ENCODE assay signal across 24 mouse cellular contexts in the genomic region with DNA sequence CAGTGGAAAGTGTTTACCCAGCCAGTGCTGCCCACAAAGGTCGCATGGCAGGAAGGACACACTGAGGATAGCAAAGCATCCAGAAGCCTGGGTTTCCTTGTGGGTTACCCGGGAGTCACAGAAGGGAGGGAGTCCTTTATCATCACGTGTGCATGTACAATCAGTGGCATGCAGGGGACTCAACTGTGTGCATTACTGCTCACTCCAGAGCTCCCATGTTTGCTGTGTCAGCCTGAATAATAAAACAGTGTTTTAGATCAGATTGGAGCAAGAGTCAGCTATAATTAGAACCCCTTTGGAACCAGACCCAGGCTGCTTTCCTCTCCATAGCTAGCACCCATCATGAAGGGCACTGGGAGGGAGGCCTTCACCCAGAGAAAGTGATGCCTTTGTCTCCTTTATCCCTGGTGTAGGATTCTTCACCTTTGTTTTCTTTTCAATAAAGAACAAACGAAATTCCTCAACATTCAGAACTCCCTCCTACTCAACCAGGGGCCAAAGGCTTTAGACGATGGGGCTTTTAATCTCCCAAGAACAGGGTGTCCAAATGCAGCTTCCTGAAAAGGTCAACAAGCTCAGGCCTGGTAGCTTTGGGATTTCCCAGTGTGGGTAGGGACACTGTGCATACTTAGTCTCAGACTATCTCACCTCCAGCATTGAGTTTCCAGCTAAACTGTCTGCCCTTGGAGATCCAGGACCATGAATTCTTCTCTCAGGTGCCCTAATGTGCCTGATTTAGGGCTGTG.
A peak's percentile ranks its signal among the peaks of the same experiment; 100 is the strongest.
DNase-seq lines count a peak whose midpoint lies in the region; ATAC-seq and TF ChIP-seq lines count a peak whose summit lies in the region.
"Had no signal": no experiment of that assay in that cellular context is flagged by ENCODE, and none has a peak within 500 bp of the region (broad histone marks: within the 10 kb centered on the region; RNA-seq: fewer than 3 reads in every experiment).

No protein-coding gene starts in this region.

- no peak for TF ChIP-seq POLR2A in heart, adult 2 months (IDR thresholded peaks at IDR 0.05; ENCODE audit: insufficient read depth, low read depth, low read length)
- TF ChIP-seq POLR2A in liver, adult 2 months (IDR thresholded peaks at IDR 0.05; ENCODE audit: extremely low read depth, insufficient read depth, low read length) = no peak

- no peak overlapping the region for H3K4me2 ChIP-seq in liver, postnatal 0 days (ENCODE audit: low read depth, low read length)
- H3K4me2 ChIP-seq in heart, embryonic 14.5 days (ENCODE audit: low read length) = no peak overlapping the region
- no peak overlapping the region for H3K4me2 ChIP-seq in stomach, postnatal 0 days (replicated peaks; ENCODE audit: low read depth)
- no peak overlapping the region for H3K4me2 ChIP-seq in intestine, embryonic 15.5 days (replicated peaks)
- H3K4me2 ChIP-seq: embryonic facial prominence, embryonic 12.5 days; forebrain, embryonic 12.5 days; hindbrain, embryonic 13.5 days; limb, embryonic 12.5 days; liver, embryonic 12.5 days; midbrain, embryonic 11.5 days had no signal

- H3K9ac ChIP-seq in heart, adult 2 months (ENCODE audit: low read depth, low read length) = 0 out of 2 replicates have a peak overlapping the region, but pooled peaks have one; percentile 16
- H3K9ac ChIP-seq in liver, adult 2 months (ENCODE audit: low read depth, low read length) = no peak overlapping the region
- no peak overlapping the region for H3K9ac ChIP-seq in liver, postnatal 0 days (replicated peaks)
- H3K9ac ChIP-seq in heart, embryonic 14.5 days (ENCODE audit: low read length) = no peak overlapping the region; the same call in 1 of the 2 replicates
- H3K9ac ChIP-seq in stomach, postnatal 0 days (ENCODE audit: low read length) = no peak overlapping the region
- no peak overlapping the region for H3K9ac ChIP-seq in intestine, embryonic 15.5 days
- H3K9ac ChIP-seq: embryonic facial prominence, embryonic 12.5 days; forebrain, embryonic 12.5 days; hindbrain, embryonic 13.5 days; limb, embryonic 12.5 days; liver, embryonic 12.5 days had no signal

- H3K27me3 ChIP-seq in heart, adult 2 months (ENCODE audit: control insufficient read depth, insufficient read depth, low read length) = no peaks in the 10 kb centered on the region
- no peaks in the 10 kb centered on the region for H3K27me3 ChIP-seq in liver, adult 2 months (ENCODE audit: control insufficient read depth, insufficient read depth, low read length)
- no peaks in the 10 kb centered on the region for H3K27me3 ChIP-seq in liver, postnatal 0 days (ENCODE audit: insufficient read depth, low read length)
- H3K27me3 ChIP-seq in heart, embryonic 14.5 days (ENCODE audit: control insufficient read depth, insufficient read depth, low read length) = no peaks in the 10 kb centered on the region
- no peaks in the 10 kb centered on the region for H3K27me3 ChIP-seq in stomach, postnatal 0 days (ENCODE audit: control insufficient read depth, insufficient read depth, low read length)
- H3K27me3 ChIP-seq in intestine, embryonic 15.5 days (replicated peaks) = no peaks in the 10 kb centered on the region
- H3K27me3 ChIP-seq: embryonic facial prominence, embryonic 12.5 days; forebrain, embryonic 12.5 days; hindbrain, embryonic 13.5 days; limb, embryonic 12.5 days; liver, embryonic 12.5 days had no signal

- ATAC-seq in liver, postnatal 0 days = no peak
- ATAC-seq in heart, embryonic 14.5 days (ENCODE audit: insufficient number of reproducible peaks, insufficient read depth, low FRiP score, low read depth) = no peak
- peak; percentile 81 for ATAC-seq in stomach, postnatal 0 days (ENCODE audit: low FRiP score, low TSS enrichment)
- ATAC-seq in intestine, embryonic 15.5 days = no peak
- ATAC-seq: liver, embryonic 12.5 days had no signal

- H3K4me3 ChIP-seq in heart, adult 2 months = no peak overlapping the region
- no peak overlapping the region for H3K4me3 ChIP-seq in liver, adult 2 months (ENCODE audit: insufficient read depth, low read depth, low read length)
- no peak overlapping the region for H3K4me3 ChIP-seq in liver, postnatal 0 days (ENCODE audit: low read depth, low read length)
- no peak overlapping the region for H3K4me3 ChIP-seq in heart, embryonic 14.5 days (ENCODE audit: control insufficient read depth in 1 of 2, insufficient read depth in 1 of 2, low read depth in 1 of 2, low read length in 2 of 2)
- H3K4me3 ChIP-seq in stomach, postnatal 0 days (ENCODE audit: low read depth, low read length) = no peak overlapping the region
- no peak overlapping the region for H3K4me3 ChIP-seq in intestine, embryonic 15.5 days (replicated peaks)
- H3K4me3 ChIP-seq: embryonic facial prominence, embryonic 12.5 days; forebrain, embryonic 12.5 days; hindbrain, embryonic 13.5 days; limb, embryonic 12.5 days; liver, embryonic 12.5 days had no signal

- H3K36me3 ChIP-seq in heart, adult 2 months (ENCODE audit: control insufficient read depth, insufficient read depth, low read length) = peaks cover 4% of the 10 kb centered on the region
- no peaks in the 10 kb centered on the region for H3K36me3 ChIP-seq in liver, adult 2 months (ENCODE audit: control insufficient read depth, insufficient read depth, low read length)
- no peaks in the 10 kb centered on the region for H3K36me3 ChIP-seq in liver, postnatal 0 days (replicated peaks; ENCODE audit: insufficient read depth, low read length)
- no peaks in the 10 kb centered on the region for H3K36me3 ChIP-seq in heart, embryonic 14.5 days (ENCODE audit: control insufficient read depth, insufficient read depth, low read length)
- H3K36me3 ChIP-seq in stomach, postnatal 0 days (ENCODE audit: control insufficient read depth, insufficient read depth, low read length) = no peaks in the 10 kb centered on the region
- no peaks in the 10 kb centered on the region for H3K36me3 ChIP-seq in intestine, embryonic 15.5 days
- H3K36me3 ChIP-seq: embryonic facial prominence, embryonic 12.5 days; forebrain, embryonic 12.5 days; hindbrain, embryonic 13.5 days; limb, embryonic 12.5 days; liver, embryonic 12.5 days had no signal

- intact Hi-C loops in heart, adult 2 months (cut with DNase I) = loop anchor here (2.0 to 5.0 kb wide), 2 partner anchors 32 to 52 kb away; no protein-coding TSS in a partner anchor
- intact Hi-C loops in heart, postnatal 36 days (cut with DNase I) = no loop called here

- no peaks in the 10 kb centered on the region; the same call in 1 of the 2 replicates for H3K79me2 ChIP-seq in heart, adult 2 months (replicated peaks; ENCODE audit: control insufficient read depth, insufficient read depth, low read length)
- no peaks in the 10 kb centered on the region for H3K79me2 ChIP-seq in liver, adult 2 months (ENCODE audit: control insufficient read depth, insufficient read depth, low read length)

- H3K9me3 ChIP-seq in liver, postnatal 0 days (ENCODE audit: low read length) = no peaks in the 10 kb centered on the region
- H3K9me3 ChIP-seq in heart, embryonic 14.5 days (ENCODE audit: control insufficient read depth, low read length) = no peaks in the 10 kb centered on the region
- H3K9me3 ChIP-seq in stomach, postnatal 0 days (ENCODE audit: control insufficient read depth, low read length) = no peaks in the 10 kb centered on the region
- no peaks in the 10 kb centered on the region for H3K9me3 ChIP-seq in intestine, embryonic 15.5 days
- H3K9me3 ChIP-seq: embryonic facial prominence, embryonic 12.5 days; forebrain, embryonic 12.5 days; hindbrain, embryonic 13.5 days; limb, embryonic 12.5 days; liver, embryonic 12.5 days had no signal

- peak overlapping the region; percentile 72 for H3K27ac ChIP-seq in heart, adult 2 months
- peak overlapping the region; percentile 62 for H3K27ac ChIP-seq in liver, adult 2 months (replicated peaks; ENCODE audit: insufficient read depth, low read depth, low read length)
- no peak overlapping the region; the same call in 1 of the 2 replicates for H3K27ac ChIP-seq in liver, postnatal 0 days (ENCODE audit: low read depth)
- peak overlapping the region; percentile 51 to 76 for H3K27ac ChIP-seq in heart, embryonic 14.5 days (replicated peaks in 1 of 2; ENCODE audit: control insufficient read depth in 1 of 2, insufficient read depth in 1 of 2, low read depth in 2 of 2, low read length in 2 of 2)
- no peak overlapping the region for H3K27ac ChIP-seq in stomach, postnatal 0 days (replicated peaks)
- no peak overlapping the region for H3K27ac ChIP-seq in intestine, embryonic 15.5 days
- H3K27ac ChIP-seq: embryonic facial prominence, embryonic 12.5 days; forebrain, embryonic 12.5 days; hindbrain, embryonic 13.5 days; limb, embryonic 12.5 days; liver, embryonic 12.5 days had no signal

- TF ChIP-seq CTCF in heart, adult 2 months (IDR thresholded peaks at IDR 0.05) = no peak
- no peak for TF ChIP-seq CTCF in liver, adult 2 months (IDR thresholded peaks at IDR 0.05; ENCODE audit: low read depth, low read length)
- no peak for TF ChIP-seq CTCF in liver, postnatal 0 days (IDR thresholded peaks at IDR 0.05; ENCODE audit: low read depth)
- no peak for TF ChIP-seq CTCF in stomach, postnatal 0 days (IDR thresholded peaks at IDR 0.05; ENCODE audit: low read depth)

- H3K4me1 ChIP-seq in heart, adult 2 months (ENCODE audit: control insufficient read depth, insufficient read depth, low read length) = peaks cover 22% of the 10 kb centered on the region
- H3K4me1 ChIP-seq in liver, adult 2 months (ENCODE audit: control insufficient read depth, insufficient read depth, low read length) = 0 out of 2 replicates have a peak, but pooled peaks cover 3% of the 10 kb centered on the region
- no peaks in the 10 kb centered on the region for H3K4me1 ChIP-seq in liver, postnatal 0 days (ENCODE audit: insufficient read depth)
- peaks cover 13% of the 10 kb centered on the region in 2 experiments for H3K4me1 ChIP-seq in heart, embryonic 14.5 days (ENCODE audit: control insufficient read depth in 2 of 2, insufficient read depth in 2 of 2, low read length in 2 of 2)
- 0 out of 2 replicates have a peak, but pooled peaks cover 4% of the 10 kb centered on the region for H3K4me1 ChIP-seq in stomach, postnatal 0 days (replicated peaks; ENCODE audit: control insufficient read depth, insufficient read depth)
- no peaks in the 10 kb centered on the region; the same call in 1 of the 2 replicates for H3K4me1 ChIP-seq in intestine, embryonic 15.5 days (replicated peaks)
- H3K4me1 ChIP-seq: forebrain, embryonic 12.5 days; hindbrain, embryonic 13.5 days; liver, embryonic 12.5 days had no signal

- no peak for DNase-seq in heart, adult 2 months
- no peak for DNase-seq in heart, postnatal 36 days
- no peak for DNase-seq in liver, adult 2 months (ENCODE audit: extremely low read depth, low read depth, low spot score)
- no peak for DNase-seq in liver, postnatal 0 days
- no peak for DNase-seq in stomach, postnatal 0 days (ENCODE audit: low spot score)
- DNase-seq in yolk sac, embryonic 10.5 days (ENCODE audit: low spot score) = no peak
- DNase-seq: adrenal gland, postnatal 36 days; cerebellum, adult 11-12 months; cerebellum, postnatal 25 days; kidney, adult 8-10 months; lung, adult 2 months; lung, postnatal 14 days; right cerebral cortex, adult 18-20 months; right cerebral cortex, postnatal 4 days; thymus, adult 2 months; thymus, postnatal 4 days had no signal

- TF ChIP-seq EP300 in heart, adult 2 months (IDR thresholded peaks at IDR 0.05; ENCODE audit: insufficient read depth, low read depth, low read length) = no peak
- TF ChIP-seq EP300 in liver, postnatal 0 days (IDR thresholded peaks at IDR 0.05; ENCODE audit: low read depth) = no peak
- no peak for TF ChIP-seq EP300 in stomach, postnatal 0 days (optimal IDR thresholded peaks at IDR 0.05)

- 23% methylated on average over 5 of the region's 5 CpGs for WGBS in heart, adult 2 months
- 79% methylated on average over 5 of the region's 5 CpGs for WGBS in liver, adult 2 months
- 54% methylated on average over 5 of the region's 5 CpGs for WGBS in liver, postnatal 0 days (ENCODE audit: insufficient replicate concordance)
- WGBS in heart, embryonic 14.5 days = 37% methylated on average over 5 of the region's 5 CpGs
- 51% methylated on average over 5 of the region's 5 CpGs for WGBS in stomach, postnatal 0 days
- WGBS in intestine, embryonic 15.5 days = 65% methylated on average over 5 of the region's 5 CpGs

Comparison
In these comparisons a context has a peak if more than half of its experiments do, and no peak if none do; other contexts are left out.
1. H3K27ac ChIP-seq: peak in heart, adult 2 months (single experiment), liver, adult 2 months (single experiment) and heart, embryonic 14.5 days (2 of 2); none in liver, postnatal 0 days (single experiment), stomach, postnatal 0 days (single experiment) and intestine, embryonic 15.5 days (single experiment).